Mouse (Mus musculus) G1E (cell line): ENCODE data around the gene Pick1.

Source experiments
- CTCF ChIP-seq: IDR thresholded peaks from 2 replicates; pipeline ENCODE4 v1.5.1; 2012; ENCODE audit warnings: low read depth, low read length, inconsistent platforms, mixed read lengths
- GATA1 ChIP-seq: IDR thresholded peaks from 2 replicates; pipeline ENCODE4 v1.6.1; 2012; ENCODE audit warnings: borderline replicate concordance, low read length, inconsistent platforms, mixed read lengths
- POLR2AphosphoS5 ChIP-seq: IDR thresholded peaks from 2 replicates; pipeline ENCODE4 v1.6.1; 2012; ENCODE audit warnings: low read depth, low read length, inconsistent platforms; ENCODE audit not compliant: insufficient replicate concordance
- TAL1 ChIP-seq: conservative IDR thresholded peaks from 2 replicates; pipeline ENCODE4 v1.6.1; 2012; ENCODE audit warnings: low read depth, low read length, inconsistent platforms, mixed read lengths

- no peak for TF ChIP-seq CTCF
- TF ChIP-seq TAL1 = no peak
- TF ChIP-seq GATA1 = no peak
- no peak for TF ChIP-seq POLR2AphosphoS5
Measured at GRCm38 (mm10) chr15:79244071-79244893, 15.3 kb downstream of the Pick1 start.
